Mouse (Mus musculus): Measurements from ENCODE around the gene Slc9a3r1. TPM values are rescaled to one million over a fixed set of nuclear protein-coding genes. Genes with fewer than 3 reads are reported as not detected.

The Slc9a3r1 gene
- polyA plus RNA-seq, 1 experiment from 2014 or later, result 43.9 TPM

DNA sequence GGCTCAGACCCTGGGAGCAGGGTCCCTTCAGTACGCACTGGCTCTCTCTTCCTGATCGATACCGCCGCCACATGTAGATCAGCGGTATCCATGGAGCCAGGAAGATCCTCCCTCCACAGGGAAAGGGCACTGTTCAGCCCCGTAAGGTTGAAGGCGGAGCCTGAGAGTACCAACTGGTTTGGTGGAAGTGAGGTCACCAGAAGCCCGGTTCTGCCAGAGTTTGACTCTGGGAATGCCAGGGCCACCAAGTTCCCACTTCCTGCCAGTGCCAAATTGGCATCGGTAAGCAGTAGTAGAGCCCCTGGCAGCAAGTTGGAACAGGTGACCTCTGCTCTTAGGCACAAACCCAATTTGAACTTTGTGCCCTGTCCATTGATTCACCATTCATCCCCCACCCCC, 1.8 kb downstream of the Slc9a3r1 start:
- Histone ChIP-seq H3K9ac (no peak overlapping the region), H3K36me3 (no peaks in the 10 kb centered on the region), H3K27ac (no peak overlapping the region), H3K4me2 (peak overlapping the region; percentile 92), H3K27me3 (peaks cover 42% of the 10 kb centered on the region), H3K9me3 (no peaks in the 10 kb centered on the region), H3K4me3 (peak overlapping the region; percentile 65), H3K4me1 (peaks cover 30% of the 10 kb centered on the region)
- ATAC-seq (ENCODE audit: insufficient number of reproducible peaks, low FRiP score, low TSS enrichment, low read depth), result no peak
- whole genome bisulfite sequencing, result 5% methylated on average over 9 of the region's 9 CpGs

GRCm38 (mm10) chr11:115166776-115167175, 3.6 kb downstream of the Slc9a3r1 start:
- H3K36me3 ChIP-seq, result no peaks in the 10 kb centered on the region
- H3K9me3 ChIP-seq, result no peaks in the 10 kb centered on the region
- H3K4me1 ChIP-seq, result peaks cover 40% of the 10 kb centered on the region
- H3K9ac ChIP-seq, result no peak overlapping the region
- H3K4me2 ChIP-seq, result no peak overlapping the region
- H3K27ac ChIP-seq, result no peak overlapping the region
- H3K4me3 ChIP-seq, result no peak overlapping the region
- no peak for ATAC-seq (ENCODE audit: insufficient number of reproducible peaks, low FRiP score, low TSS enrichment, low read depth)
- peaks cover 37% of the 10 kb centered on the region for H3K27me3 ChIP-seq
- WGBS, result 73% methylated on average over 3 of the region's 3 CpGs

DNA sequence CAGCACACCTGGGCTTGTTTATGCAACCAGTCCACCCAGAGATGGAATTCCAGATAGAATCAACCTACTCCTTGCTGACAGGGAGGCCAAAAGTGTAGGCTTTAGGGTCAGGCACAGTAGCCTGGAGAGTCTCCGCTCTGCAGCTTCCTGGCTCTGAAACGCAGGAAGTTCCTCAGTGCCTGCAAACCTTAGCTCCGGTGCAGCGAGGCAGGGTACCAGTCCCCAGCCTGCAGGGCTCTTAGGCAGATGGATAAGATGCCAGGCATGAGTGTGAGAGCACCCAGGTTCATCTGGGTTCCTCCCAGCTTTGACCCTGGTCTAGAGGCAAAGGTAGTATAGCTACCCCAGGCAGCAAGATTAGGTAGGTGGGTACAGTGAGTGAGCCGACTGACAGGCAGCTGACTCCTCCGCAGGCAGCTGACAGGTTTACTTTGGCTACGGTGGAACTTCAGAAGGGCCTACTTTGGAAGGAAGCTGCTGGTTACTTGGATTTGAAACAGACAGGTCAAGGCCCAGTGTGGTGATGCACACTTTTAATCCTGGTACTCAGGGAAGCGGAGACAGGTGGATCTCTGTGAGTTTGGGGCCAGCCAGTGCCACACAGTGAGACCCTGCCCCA, 4.6 kb downstream of the Slc9a3r1 start:
- no peak overlapping the region for H3K27ac ChIP-seq
- H3K9me3 ChIP-seq, result no peaks in the 10 kb centered on the region
- H3K4me3 ChIP-seq, result no peak overlapping the region
- H3K9ac ChIP-seq, result no peak overlapping the region
- WGBS, result 83% methylated on average over 8 of the region's 8 CpGs
- H3K4me1 ChIP-seq, result peaks cover 40% of the 10 kb centered on the region
- no peaks in the 10 kb centered on the region for H3K36me3 ChIP-seq
- H3K27me3 ChIP-seq, result peaks cover 28% of the 10 kb centered on the region
- H3K4me2 ChIP-seq, result no peak overlapping the region
- no peak for ATAC-seq (ENCODE audit: insufficient number of reproducible peaks, low FRiP score, low TSS enrichment, low read depth)

DNA sequence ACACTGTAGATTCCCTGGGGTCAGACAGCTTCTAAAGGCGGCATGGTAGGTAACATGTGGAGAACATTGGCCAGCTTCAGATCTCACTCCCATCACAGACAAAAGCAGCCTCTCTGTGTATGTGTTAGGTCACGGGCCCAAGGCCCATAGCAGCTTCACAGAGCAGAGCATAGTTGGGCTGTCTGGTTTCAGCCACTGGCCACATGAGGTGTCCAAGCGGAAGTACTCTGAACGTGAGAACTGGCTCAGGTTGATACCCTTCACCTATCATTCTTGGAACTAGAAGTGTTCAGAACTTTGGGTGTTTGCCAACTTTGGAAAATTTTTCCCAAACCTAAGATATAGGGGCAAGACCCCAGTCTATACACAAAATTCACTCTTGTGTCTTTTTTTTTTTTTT, 6.3 kb downstream of the Slc9a3r1 start:
- Histone ChIP-seq H3K27ac (no peak overlapping the region), H3K36me3 (no peaks in the 10 kb centered on the region), H3K4me1 (peaks cover 42% of the 10 kb centered on the region), H3K9me3 (no peaks in the 10 kb centered on the region), H3K27me3 (peaks cover 19% of the 10 kb centered on the region), H3K4me3 (no peak overlapping the region), H3K4me2 (no peak overlapping the region), H3K9ac (no peak overlapping the region)
- 81% methylated on average over 4 of the region's 4 CpGs for WGBS
- ATAC-seq (ENCODE audit: insufficient number of reproducible peaks, low FRiP score, low TSS enrichment, low read depth), result no peak

DNA sequence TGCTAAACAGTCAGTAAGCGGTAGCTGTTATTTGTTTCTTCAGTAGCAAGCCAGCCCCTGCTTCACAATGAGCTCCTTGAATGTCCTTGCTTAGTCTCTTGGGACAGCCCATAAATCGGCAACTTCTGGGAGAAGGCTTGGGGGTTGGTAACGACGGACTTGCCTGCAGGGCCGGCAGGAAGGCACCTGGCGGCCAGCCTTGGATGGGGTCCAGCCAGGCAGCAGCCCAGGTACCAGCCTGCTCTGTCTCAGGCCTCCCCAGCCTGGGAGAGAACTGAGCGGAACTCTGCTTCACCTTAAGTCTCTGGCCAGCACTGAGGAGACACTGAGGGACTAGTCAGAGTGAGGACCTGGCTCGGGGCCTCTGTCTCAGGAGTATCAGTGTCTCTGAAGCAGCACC, 8.0 kb downstream of the Slc9a3r1 start:
- Histone ChIP-seq H3K4me3 (no peak overlapping the region), H3K27ac (no peak overlapping the region), H3K4me1 (peaks cover 47% of the 10 kb centered on the region), H3K9ac (no peak overlapping the region), H3K27me3 (peaks cover 9% of the 10 kb centered on the region), H3K4me2 (no peak overlapping the region), H3K9me3 (no peaks in the 10 kb centered on the region), H3K36me3 (no peaks in the 10 kb centered on the region)
- 23% methylated on average over 8 of the region's 8 CpGs for WGBS
- ATAC-seq (ENCODE audit: insufficient number of reproducible peaks, low FRiP score, low TSS enrichment, low read depth), result no peak

- Histone ChIP-seq H3K4me3 (no peak overlapping the region), H3K36me3 (no peaks in the 10 kb centered on the region), H3K27ac (no peak overlapping the region), H3K27me3 (peaks cover 9% of the 10 kb centered on the region), H3K4me1 (peaks cover 64% of the 10 kb centered on the region), H3K9ac (no peak overlapping the region), H3K9me3 (no peaks in the 10 kb centered on the region), H3K4me2 (no peak overlapping the region)
- no peak for ATAC-seq (ENCODE audit: insufficient number of reproducible peaks, low FRiP score, low TSS enrichment, low read depth)
- WGBS, result 30% methylated on average over 4 of the region's 4 CpGs
These were observed 9.7 kb downstream of the Slc9a3r1 start for GRCm38 (mm10) chr11:115172825-115173287.

GRCm38 (mm10) chr11:115173549-115174339, 10.6 kb downstream of the Slc9a3r1 start:
- H3K36me3 ChIP-seq, result no peaks in the 10 kb centered on the region
- H3K4me2 ChIP-seq, result peak overlapping the region; percentile 10; the same call in 1 of the 2 replicates
- ATAC-seq (ENCODE audit: insufficient number of reproducible peaks, low FRiP score, low TSS enrichment, low read depth), result no peak
- H3K4me3 ChIP-seq, result no peak overlapping the region
- WGBS, result 14% methylated on average over 16 of the region's 16 CpGs
- no peaks in the 10 kb centered on the region for H3K9me3 ChIP-seq
- peak overlapping the region; percentile 29; the same call in 1 of the 2 replicates for H3K27ac ChIP-seq
- H3K27me3 ChIP-seq, result peaks cover 9% of the 10 kb centered on the region
- peaks cover 69% of the 10 kb centered on the region for H3K4me1 ChIP-seq
- H3K9ac ChIP-seq, result no peak overlapping the region

DNA sequence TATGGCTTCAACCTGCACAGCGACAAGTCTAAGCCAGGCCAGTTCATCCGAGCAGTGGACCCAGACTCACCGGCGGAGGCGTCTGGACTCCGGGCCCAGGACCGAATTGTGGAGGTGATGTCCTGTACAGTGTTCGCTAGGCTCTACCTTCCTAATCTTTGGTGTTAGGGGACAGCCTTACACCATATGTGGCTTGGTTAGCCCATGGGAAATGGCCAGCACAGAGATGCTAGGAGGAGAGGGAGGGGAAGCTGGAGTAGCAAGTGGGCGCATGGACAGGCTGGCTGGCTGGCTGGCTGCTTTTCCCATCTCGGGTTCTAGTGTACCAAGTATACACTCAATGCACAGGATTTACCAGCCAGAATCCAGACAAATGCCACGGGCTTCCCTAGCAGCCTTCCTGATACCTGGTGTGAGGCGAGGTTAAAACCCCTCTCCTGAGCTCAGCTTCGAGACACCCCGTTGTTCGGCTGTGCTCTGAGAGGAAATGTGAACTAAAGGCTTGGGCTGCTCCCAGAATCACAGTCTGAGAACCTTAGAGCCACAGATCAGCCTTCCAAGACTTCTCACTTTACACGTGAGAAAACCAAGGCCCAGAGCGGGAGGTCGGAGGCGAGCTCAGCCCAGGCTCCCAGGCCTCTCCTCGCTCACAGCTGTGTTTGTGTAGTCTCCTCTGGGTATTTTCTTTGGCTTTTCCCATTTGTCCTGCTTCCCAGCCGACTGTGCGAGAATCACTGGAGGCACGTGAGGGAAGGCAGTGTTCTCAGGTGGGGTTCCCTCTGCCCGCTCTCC, 13.5 kb downstream of the Slc9a3r1 start:
- Histone ChIP-seq H3K9me3 (no peaks in the 10 kb centered on the region), H3K27ac (peak overlapping the region; percentile 67), H3K9ac (no peak overlapping the region), H3K27me3 (peaks cover 9% of the 10 kb centered on the region), H3K36me3 (no peaks in the 10 kb centered on the region), H3K4me1 (peaks cover 68% of the 10 kb centered on the region), H3K4me2 (no peak overlapping the region), H3K4me3 (no peak overlapping the region)
- no peak for ATAC-seq (ENCODE audit: insufficient number of reproducible peaks, low FRiP score, low TSS enrichment, low read depth)
- WGBS, result 63% methylated on average over 24 of the region's 24 CpGs

DNA sequence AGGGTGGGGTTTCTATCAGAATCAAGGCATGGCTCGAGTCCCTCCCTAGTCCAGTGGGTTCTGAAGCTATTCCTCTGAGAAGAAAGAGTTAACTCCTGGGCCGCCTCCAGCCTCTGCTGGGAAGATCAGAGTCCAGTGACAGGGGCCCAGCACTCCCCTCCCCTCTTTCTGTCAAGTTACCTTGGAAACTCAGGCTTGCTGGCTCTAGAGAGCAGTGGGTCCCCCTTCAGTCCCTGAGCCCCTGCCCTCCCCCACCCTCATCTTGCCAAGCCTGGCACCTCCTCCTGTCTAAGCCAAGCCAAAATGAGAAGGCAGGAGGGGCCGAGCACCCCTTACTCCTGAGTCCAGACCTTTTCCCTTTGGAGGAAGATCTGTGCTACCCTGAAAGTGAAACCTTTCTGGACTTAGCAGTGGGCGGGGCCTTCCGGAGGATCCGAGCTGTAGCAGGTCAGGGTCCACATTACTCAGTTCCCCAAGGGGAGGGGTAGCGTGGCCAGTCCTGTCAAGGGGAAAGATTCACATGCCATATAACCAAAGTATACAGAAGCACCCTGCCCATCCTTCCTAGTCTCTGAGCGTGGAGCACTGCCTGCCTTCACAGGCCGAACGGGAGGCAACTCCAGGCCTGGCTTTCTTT, 14.5 kb downstream of the Slc9a3r1 start:
- no peak overlapping the region for H3K4me3 ChIP-seq
- H3K4me2 ChIP-seq, result no peak overlapping the region
- H3K9me3 ChIP-seq, result no peaks in the 10 kb centered on the region
- no peak overlapping the region for H3K9ac ChIP-seq
- 45% methylated on average over 10 of the region's 10 CpGs for WGBS
- H3K27ac ChIP-seq, result peak overlapping the region; percentile 67
- H3K36me3 ChIP-seq, result no peaks in the 10 kb centered on the region
- peaks cover 59% of the 10 kb centered on the region for H3K4me1 ChIP-seq
- H3K27me3 ChIP-seq, result peaks cover 9% of the 10 kb centered on the region
- no peak for ATAC-seq (ENCODE audit: insufficient number of reproducible peaks, low FRiP score, low TSS enrichment, low read depth)

DNA sequence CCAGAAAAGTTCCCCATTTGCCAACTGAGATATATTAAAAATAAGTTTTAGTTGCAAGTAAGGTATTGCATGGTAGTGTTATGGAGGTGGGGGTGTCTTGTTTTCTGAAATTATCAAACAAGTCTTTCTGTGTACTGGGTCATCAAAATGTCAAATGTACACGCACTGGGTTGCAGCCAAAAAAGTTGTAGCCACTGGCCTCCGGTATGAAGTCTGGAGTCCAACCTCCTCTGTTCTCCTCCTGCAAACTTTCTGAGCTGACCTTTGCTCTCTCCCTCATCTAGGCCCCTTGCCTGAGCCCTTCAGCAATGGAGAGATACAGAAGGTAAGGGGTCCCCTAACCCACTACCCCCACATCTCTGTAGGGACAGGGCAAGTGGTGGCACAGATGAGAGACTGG, 15.6 kb downstream of the Slc9a3r1 start:
- WGBS, result 88% methylated on average over 2 of the region's 2 CpGs
- no peak for ATAC-seq (ENCODE audit: insufficient number of reproducible peaks, low FRiP score, low TSS enrichment, low read depth)

DNA sequence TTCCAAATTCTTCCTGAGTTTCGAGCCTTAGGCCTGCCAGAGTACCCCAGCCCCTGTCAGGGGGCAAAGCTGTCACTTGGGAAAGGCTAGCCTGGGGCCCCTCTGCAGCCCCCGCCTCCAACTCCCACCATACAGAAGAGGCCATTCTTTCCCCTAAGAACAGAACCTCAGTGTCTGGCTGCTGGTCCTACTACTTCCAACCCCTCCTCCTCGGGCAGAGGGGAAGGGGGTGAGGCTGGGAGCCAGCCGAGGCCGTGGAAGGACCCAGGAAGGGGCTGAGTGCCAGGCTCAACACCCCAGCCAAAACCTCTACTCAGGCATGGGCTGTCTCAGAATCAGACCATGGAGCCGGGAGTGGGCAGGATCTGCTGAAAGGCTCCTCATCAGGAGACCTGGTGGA, 16.1 kb downstream of the Slc9a3r1 start:
- Histone ChIP-seq H3K9ac (no peak overlapping the region), H3K36me3 (0 out of 2 replicates have a peak, but pooled peaks cover 6% of the 10 kb centered on the region), H3K4me1 (peaks cover 46% of the 10 kb centered on the region), H3K27ac (peak overlapping the region; percentile 9; the same call in 1 of the 2 replicates), H3K27me3 (peaks cover 5% of the 10 kb centered on the region; the same call in 1 of the 2 replicates), H3K4me2 (no peak overlapping the region), H3K4me3 (no peak overlapping the region), H3K9me3 (no peaks in the 10 kb centered on the region)
- no peak for ATAC-seq (ENCODE audit: insufficient number of reproducible peaks, low FRiP score, low TSS enrichment, low read depth)
- WGBS, result 67% methylated on average over 6 of the region's 6 CpGs

More for the DNA sequence above, 15.6 kb downstream of the Slc9a3r1 start:
- H3K27ac ChIP-seq, result no peak overlapping the region; the same call in 1 of the 2 replicates
- no peak overlapping the region for H3K4me3 ChIP-seq
- 0 out of 2 replicates have a peak, but pooled peaks cover 6% of the 10 kb centered on the region for H3K36me3 ChIP-seq
- no peak overlapping the region for H3K4me2 ChIP-seq
- H3K27me3 ChIP-seq, result peaks cover 5% of the 10 kb centered on the region; the same call in 1 of the 2 replicates
- peaks cover 50% of the 10 kb centered on the region for H3K4me1 ChIP-seq
- no peaks in the 10 kb centered on the region for H3K9me3 ChIP-seq
- H3K9ac ChIP-seq, result no peak overlapping the region
